Mouse (Mus musculus): Measurements from ENCODE around the gene Taok2. TPM values are rescaled to one million over a fixed set of nuclear protein-coding genes. Genes with fewer than 3 reads are reported as not detected.
"Not testable (repeated sequence)": the region's sequence is repeated elsewhere in the genome, so short reads cannot be mapped to it uniquely, and the experiment has no call there.

Taok2 gene
- total RNA-seq (2022) = 100 to 1,000 TPM in 2 of 4 experiments, 10 to 100 TPM in 2; 68.1 to 117 (median 94.5) TPM

- peak; percentile 99 for DNase-seq
Measured at GRCm38 (mm10) chr7:126884286-126885164, at the start of gene Taok2. TSS of gene Taok2 (minus strand) at chr7:126884703.

- no peak for DNase-seq
Measured at GRCm38 (mm10) chr7:126932652-126933051, 48.1 kb upstream of the Taok2 start.

GRCm38 (mm10) chr7:126929046-126929445 is 44.5 kb upstream of the Taok2 start:
- no peak for DNase-seq

- peak; percentile 85 for DNase-seq
Measured at GRCm38 (mm10) chr7:126928384-126929037, 44.0 kb upstream of the Taok2 start, which contains the start of gene Kctd13. TSS of gene Kctd13 (plus strand) at chr7:126928879.

- DNase-seq = no peak
Measured at GRCm38 (mm10) chr7:126926299-126926698, 41.8 kb upstream of the Taok2 start.

- no peak for DNase-seq
Measured at GRCm38 (mm10) chr7:126923999-126924398, 39.5 kb upstream of the Taok2 start.

- no peak for DNase-seq
Measured at GRCm38 (mm10) chr7:126922624-126923060, 38.1 kb upstream of the Taok2 start, which contains the start of gene Tmem219. TSS of gene Tmem219 (minus strand) at chr7:126922917.

GRCm38 (mm10) chr7:126921563-126921962 is 37.1 kb upstream of the Taok2 start:
- no peak for DNase-seq

- DNase-seq = no peak
Measured at GRCm38 (mm10) chr7:126919973-126920372, 35.5 kb upstream of the Taok2 start.

GRCm38 (mm10) chr7:126918356-126918755 is 33.9 kb upstream of the Taok2 start:
- not testable (repeated sequence) for DNase-seq

- no peak for DNase-seq
Measured at GRCm38 (mm10) chr7:126914844-126915243, 30.3 kb upstream of the Taok2 start.

- DNase-seq = no peak
Measured at GRCm38 (mm10) chr7:126905590-126905989, 21.1 kb upstream of the Taok2 start.

GRCm38 (mm10) chr7:126899781-126900180 is 15.3 kb upstream of the Taok2 start:
- not testable (repeated sequence) for DNase-seq

GRCm38 (mm10) chr7:126898102-126898990 is 13.8 kb upstream of the Taok2 start:
- peak; percentile 93 for DNase-seq

- DNase-seq = no peak
Measured at GRCm38 (mm10) chr7:126897390-126898101, 13.0 kb upstream of the Taok2 start.

GRCm38 (mm10) chr7:126896912-126897311 is 12.4 kb upstream of the Taok2 start:
- no peak for DNase-seq

GRCm38 (mm10) chr7:126888852-126889251 is 4.3 kb upstream of the Taok2 start:
- DNase-seq = no peak

- DNase-seq = no peak
Measured at GRCm38 (mm10) chr7:126887281-126887680, 2.8 kb upstream of the Taok2 start.

GRCm38 (mm10) chr7:126883731-126884181 is 747 bp downstream of the Taok2 start:
- DNase-seq = no peak

- DNase-seq = no peak
Measured at GRCm38 (mm10) chr7:126881040-126881439, 3.5 kb downstream of the Taok2 start.

GRCm38 (mm10) chr7:126877239-126877638 is 7.3 kb downstream of the Taok2 start:
- no peak for DNase-seq

GRCm38 (mm10) chr7:126870520-126870891 is 14.0 kb downstream of the Taok2 start:
- DNase-seq = no peak

All from adrenal gland, adult 8-10 months (tissue).